Mouse (Mus musculus): ENCODE measurements at regions not wholly inside any gene's neighbourhood (a gene's known extent, or its start where the extent isn't known, plus 50 kb on each side); places are given as distances from the start of the nearest gene placed in this dataset.

DNA sequence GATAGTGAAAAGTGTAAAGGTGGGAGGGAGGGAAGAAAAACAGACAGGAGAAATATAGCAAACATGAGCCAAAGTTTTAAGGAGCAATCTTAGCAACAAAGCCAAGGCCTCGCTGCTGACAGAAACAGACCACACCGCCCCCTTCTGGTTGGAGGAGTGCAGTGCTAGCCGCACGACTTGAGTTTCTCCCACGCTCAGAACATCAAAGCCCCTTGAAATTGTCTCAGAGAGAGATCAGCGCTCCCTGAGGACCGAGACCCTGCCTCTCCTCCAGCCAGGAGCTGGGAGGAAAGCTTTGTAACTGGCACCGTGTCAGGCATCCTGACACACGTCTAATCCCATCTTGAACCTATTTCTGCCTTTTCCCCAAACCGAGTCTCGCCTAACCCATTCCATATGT is 216.4 kb downstream of the Rplp1 start:
- peak; percentile 84 for TF ChIP-seq CTCF (IDR thresholded peaks at IDR 0.05; ENCODE audit: low read depth)
- no peak for TF ChIP-seq EP300 (IDR thresholded peaks at IDR 0.05; ENCODE audit: low read depth)
